Mouse (Mus musculus) lung, postnatal 4 days (tissue): ENCODE data around the gene Ehbp1.

Source experiments
- DNase-seq, 2 experiments: peaks; one replicate each; pipeline ENCODE4 v3.0.0; 2021

Ehbp1 gene

DNA sequence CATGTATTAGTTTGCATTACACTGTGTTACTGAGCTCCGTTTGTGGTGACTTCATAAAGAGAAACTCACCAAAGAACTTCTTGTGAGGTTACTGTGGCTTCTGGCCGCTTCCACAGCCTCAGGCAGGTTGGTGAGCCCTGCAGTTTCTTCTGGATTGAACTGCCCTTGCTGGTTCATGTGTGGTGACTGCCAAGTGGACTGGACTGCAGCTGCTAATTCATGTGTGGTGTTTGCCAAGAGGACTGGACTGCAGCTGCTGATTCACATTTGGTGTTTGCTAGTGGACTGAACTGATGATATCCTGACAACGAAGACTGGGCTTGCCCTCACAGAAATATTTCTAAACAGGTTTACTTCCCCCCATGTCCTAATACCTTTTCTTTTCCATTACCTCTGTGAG, 65.4 kb downstream of the Ehbp1 start:
- DNase-seq: no peak

DNA sequence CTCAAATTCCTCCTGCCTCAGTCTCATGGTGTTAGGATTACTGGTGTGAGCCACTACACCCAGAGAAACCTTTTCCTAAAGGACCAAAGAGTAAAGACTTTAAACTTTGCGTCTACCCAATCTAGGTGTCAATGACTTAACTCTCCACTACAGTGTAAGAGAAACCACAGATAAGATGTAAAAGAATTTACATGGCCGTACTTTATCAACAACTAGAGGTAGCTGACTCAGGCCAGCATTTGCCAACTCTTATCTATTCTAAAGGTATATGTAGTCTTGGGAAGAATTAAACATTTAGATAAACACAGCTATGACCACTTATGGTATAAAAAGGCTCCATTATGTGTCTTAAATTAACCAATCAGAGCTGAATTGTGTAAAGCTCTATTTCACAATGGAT, 67.9 kb downstream of the Ehbp1 start:
- DNase-seq: no peak

- no peak for DNase-seq
Observed at GRCm38 (mm10) chr11:22273378-22273777, 68.7 kb downstream of the Ehbp1 start.

GRCm38 (mm10) chr11:22271889-22272288, 70.2 kb downstream of the Ehbp1 start:
- no peak for DNase-seq

DNA sequence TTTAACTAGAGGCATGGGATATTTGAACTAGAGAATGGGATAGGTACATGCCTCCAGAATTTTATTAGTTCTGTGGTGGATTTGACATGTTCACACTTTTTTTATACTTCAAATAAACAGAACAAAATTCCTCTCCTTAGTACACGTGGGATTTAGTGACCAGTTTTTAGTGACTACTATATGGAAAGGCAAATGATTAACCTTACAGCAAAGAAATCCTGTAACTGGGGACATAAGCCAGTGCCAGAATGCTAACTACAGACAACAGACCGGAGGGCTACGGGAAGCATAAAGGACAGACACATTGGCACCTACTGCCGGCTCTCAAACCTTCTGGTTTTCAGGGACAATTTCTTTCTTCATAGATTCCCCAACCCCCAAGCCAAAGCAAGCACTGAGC, 72.4 kb downstream of the Ehbp1 start:
- no peak for DNase-seq

- DNase-seq: no peak
Observed at GRCm38 (mm10) chr11:22269173-22269572, 72.9 kb downstream of the Ehbp1 start.

- no peak for DNase-seq
Observed at GRCm38 (mm10) chr11:22267014-22267413, 75.1 kb downstream of the Ehbp1 start.

GRCm38 (mm10) chr11:22255418-22255817, 86.7 kb downstream of the Ehbp1 start:
- DNase-seq: no peak

DNA sequence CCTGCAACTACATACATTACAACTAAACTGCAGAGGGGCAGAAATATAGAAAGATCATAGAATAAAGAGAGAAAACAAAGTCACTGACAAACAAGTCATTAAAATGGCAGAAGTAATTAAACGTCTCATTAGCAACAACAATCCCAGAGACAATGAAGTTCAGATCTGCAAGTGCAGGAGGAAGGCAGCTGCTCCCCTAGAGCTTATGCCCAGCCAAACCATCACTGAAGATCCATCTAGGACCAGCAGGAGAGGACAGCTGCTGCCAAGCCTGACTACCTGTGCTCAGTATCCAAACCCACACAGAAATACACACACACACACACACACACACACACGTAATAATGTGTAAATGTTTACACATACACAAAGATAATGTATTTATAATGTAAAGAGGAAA, 92.7 kb downstream of the Ehbp1 start:
- DNase-seq: no peak

- no peak for DNase-seq
Observed at GRCm38 (mm10) chr11:22247736-22248135, 94.4 kb downstream of the Ehbp1 start.

DNA sequence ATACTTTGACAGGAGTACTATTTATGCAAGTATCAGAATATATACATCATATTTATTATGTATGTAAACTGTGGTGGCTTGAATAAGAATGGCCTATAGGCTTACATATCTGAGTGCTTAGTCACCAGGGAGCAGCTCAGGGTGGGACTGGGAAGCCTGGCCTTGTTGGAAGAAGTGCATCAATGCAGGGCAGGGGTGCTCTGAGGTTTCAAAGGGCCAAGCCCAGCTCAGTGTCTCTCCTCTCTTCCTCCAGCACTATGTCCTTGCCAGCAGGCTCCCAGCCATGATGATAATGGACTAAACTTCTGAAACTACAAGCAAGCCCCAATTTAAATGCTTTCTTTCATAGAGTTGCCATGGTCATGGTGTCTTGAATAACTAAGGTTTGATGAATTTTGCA, 95.0 kb downstream of the Ehbp1 start:
- no peak for DNase-seq

DNA sequence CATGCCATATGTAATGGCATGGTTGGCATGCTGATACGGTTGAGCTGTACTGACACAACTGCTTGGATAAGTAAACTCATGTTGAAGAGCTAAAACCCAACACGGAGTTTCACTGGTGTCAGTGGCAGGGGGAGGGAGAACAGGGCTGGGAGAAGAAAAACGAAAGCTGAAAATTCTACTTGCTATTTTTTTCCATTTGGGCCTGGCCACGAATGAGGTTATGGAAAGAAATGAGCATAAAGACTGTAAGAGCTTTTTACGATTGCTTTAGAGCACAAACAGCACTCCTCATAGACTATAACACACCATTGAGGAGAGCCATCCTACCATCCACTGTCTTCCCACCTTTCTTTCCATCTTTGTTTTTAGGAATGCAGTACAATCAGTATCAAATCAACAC, 106.5 kb downstream of the Ehbp1 start:
- DNase-seq: no peak

- peak in 1 of 2 experiments; percentile 9 for DNase-seq
Observed at GRCm38 (mm10) chr11:22234739-22235138, 107.4 kb downstream of the Ehbp1 start.

DNA sequence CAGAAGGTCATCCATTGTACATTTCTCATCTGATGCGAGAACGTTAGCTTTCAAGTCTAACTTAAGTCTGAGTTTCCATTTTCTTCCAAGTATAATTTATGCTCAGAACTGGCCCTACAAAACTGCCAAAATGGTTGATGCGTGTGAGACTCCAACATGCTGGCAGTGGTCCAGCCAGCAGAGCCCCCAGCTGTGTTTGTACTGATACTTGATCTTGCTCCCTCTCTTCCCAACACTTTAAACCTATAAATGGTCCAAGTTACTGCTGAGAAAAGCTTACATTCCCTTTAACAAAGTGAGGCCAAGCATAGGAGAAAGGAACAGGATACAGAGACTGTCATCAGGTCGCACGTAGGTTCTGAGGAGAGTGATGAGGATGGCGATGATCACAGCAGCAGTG, 111.2 kb downstream of the Ehbp1 start:
- DNase-seq: no peak

GRCm38 (mm10) chr11:22225619-22226018, 116.5 kb downstream of the Ehbp1 start:
- no peak for DNase-seq

- DNase-seq: no peak
Observed at GRCm38 (mm10) chr11:22218222-22218621, 123.9 kb downstream of the Ehbp1 start.

- DNase-seq: no peak
Observed at GRCm38 (mm10) chr11:22216941-22217340, 125.2 kb downstream of the Ehbp1 start.

DNA sequence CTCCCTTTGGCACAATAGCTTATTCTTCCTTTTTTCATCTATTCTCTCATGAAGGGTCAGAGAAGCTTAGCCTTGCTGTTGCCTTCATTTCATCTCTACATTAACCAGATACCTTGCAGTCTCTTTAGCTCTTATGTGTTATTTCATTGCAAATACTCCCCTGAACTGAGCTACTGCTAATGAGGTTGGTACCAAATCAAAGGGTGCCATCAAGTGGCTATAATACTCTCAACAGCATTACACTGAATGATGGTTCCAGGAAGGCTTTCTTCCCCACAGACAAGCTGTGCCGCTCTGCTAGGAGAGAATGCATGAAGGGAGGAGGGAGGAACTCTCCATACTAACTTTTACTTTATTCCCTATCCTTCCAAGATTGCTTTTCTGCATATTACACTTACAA, 135.5 kb downstream of the Ehbp1 start:
- no peak for DNase-seq

DNA sequence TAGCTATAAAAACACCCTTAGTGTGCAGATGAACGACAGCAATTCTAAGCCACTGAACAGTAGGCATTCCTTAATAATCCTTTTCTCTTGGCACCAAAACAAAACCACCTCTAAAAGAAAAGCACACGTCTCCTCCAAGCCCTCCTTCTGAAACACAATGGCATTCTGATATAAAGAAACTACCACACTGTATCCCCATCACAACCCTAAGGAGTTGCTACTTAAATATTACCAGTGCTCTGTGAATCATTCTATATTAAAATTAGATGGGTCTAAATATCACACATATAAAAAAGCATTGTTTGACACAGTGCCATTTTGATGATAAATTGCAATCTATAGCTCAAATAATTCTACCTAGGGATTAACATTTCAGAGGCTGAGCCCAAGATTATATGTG, 135.9 kb downstream of the Ehbp1 start:
- DNase-seq: no peak

GRCm38 (mm10) chr11:22203413-22203812, 138.7 kb downstream of the Ehbp1 start:
- no peak for DNase-seq

DNA sequence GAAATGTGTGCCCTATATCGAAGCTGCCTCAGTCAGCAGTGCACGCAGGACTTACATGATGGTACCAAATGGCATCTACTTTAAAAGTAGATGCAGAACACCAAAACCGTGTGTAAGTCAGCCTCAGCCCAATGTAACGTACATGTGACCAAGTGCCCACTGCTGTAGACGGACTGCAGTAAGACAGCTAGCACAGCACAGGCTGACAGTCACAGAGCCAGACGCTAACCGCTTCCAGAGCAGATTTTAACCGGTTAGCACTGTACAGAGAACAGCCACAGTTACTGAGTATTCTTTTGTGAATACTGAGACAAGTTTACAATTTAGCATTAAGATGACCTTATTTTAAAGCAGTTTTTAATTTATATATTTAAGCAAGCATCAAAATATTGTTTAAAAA, 141.0 kb downstream of the Ehbp1 start:
- DNase-seq: no peak

DNA sequence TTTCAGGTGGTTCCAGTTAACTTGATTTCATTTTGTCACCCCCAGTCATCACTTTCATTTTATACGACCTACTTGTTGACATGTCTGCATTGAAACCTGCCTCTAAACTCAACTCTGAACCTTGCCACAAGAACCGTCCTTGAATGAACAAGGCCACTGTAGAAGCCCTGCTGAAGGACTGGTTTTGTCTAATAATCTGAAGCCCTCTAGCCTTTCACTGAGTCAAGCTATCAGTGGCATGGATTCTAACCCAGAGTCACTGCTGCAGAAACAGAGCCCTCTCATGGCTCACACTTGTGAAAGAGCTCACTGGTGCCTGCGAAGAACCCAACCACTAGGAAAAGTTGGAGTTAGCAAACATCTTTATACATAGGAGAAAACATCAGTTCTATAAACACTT, 142.2 kb downstream of the Ehbp1 start:
- DNase-seq: no peak

DNA sequence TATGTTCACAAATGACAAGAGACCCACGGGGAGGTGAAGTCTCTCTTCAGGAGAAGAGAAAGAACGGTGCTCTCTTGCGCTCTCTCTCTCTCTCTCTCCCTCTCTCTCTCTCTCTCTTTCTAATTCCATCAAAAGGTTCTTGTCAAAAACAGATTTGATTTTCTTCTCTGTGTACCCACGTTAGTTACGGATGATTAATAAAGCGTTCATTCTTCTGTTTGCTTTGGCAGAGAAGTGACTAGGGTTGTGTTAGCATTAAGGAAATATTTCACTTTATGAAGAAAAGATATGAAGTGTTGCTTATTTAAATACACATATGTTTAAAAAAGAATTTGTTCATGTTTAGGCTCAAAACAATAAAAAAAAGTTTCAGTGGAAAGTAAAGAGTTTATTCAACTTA, 143.7 kb downstream of the Ehbp1 start:
- DNase-seq: no peak

GRCm38 (mm10) chr11:22197935-22198334, 144.2 kb downstream of the Ehbp1 start:
- no peak for DNase-seq

- no peak for DNase-seq
Observed at GRCm38 (mm10) chr11:22196776-22197175, 145.3 kb downstream of the Ehbp1 start.

GRCm38 (mm10) chr11:22194607-22195006, 147.5 kb downstream of the Ehbp1 start:
- DNase-seq: no peak
